Mouse (Mus musculus): ENCODE results near the gene Adam23. TPM values are rescaled to one million over a fixed set of nuclear protein-coding genes. Genes with fewer than 3 reads are reported as not detected.

The Adam23 gene
- polyA plus RNA-seq, 1 experiment from 2014 or later: 2.6 TPM

- H3K4me2 ChIP-seq (replicated peaks; ENCODE audit: low read depth): no peak overlapping the region
- no peaks in the 10 kb centered on the region for H3K36me3 ChIP-seq (ENCODE audit: control insufficient read depth, insufficient read depth, low read length)
- H3K4me3 ChIP-seq (ENCODE audit: low read depth, low read length): no peak overlapping the region
- no peaks in the 10 kb centered on the region for H3K4me1 ChIP-seq (replicated peaks; ENCODE audit: control insufficient read depth, insufficient read depth)
- 84% methylated on average over 5 of the region's 5 CpGs for WGBS
- H3K27me3 ChIP-seq (ENCODE audit: control insufficient read depth, insufficient read depth, low read length): no peaks in the 10 kb centered on the region
- no peaks in the 10 kb centered on the region for H3K9me3 ChIP-seq (ENCODE audit: control insufficient read depth, low read length)
- no peak overlapping the region for H3K27ac ChIP-seq (replicated peaks)
- TF ChIP-seq EP300 (optimal IDR thresholded peaks at IDR 0.05): no peak
- no peak for TF ChIP-seq CTCF (IDR thresholded peaks at IDR 0.05; ENCODE audit: low read depth)
- ATAC-seq (ENCODE audit: low FRiP score, low TSS enrichment) (no peak), DNase-seq (ENCODE audit: low spot score) (no peak)
- H3K9ac ChIP-seq (ENCODE audit: low read length): no peak overlapping the region
These were observed 33.3 kb downstream of the Adam23 start for GRCm38 (mm10) chr1:63478946-63479345.

GRCm38 (mm10) chr1:63484646-63485045, 39.0 kb downstream of the Adam23 start:
- no peak overlapping the region for H3K4me3 ChIP-seq (ENCODE audit: low read depth, low read length)
- no peak overlapping the region for H3K9ac ChIP-seq (ENCODE audit: low read length)
- H3K27ac ChIP-seq (replicated peaks): no peak overlapping the region
- H3K4me2 ChIP-seq (replicated peaks; ENCODE audit: low read depth): no peak overlapping the region
- WGBS: 91% methylated on average over 6 of the region's 6 CpGs
- DNase-seq (ENCODE audit: low spot score) (no peak), ATAC-seq (ENCODE audit: low FRiP score, low TSS enrichment) (no peak)
- no peaks in the 10 kb centered on the region for H3K36me3 ChIP-seq (ENCODE audit: control insufficient read depth, insufficient read depth, low read length)
- no peaks in the 10 kb centered on the region for H3K4me1 ChIP-seq (replicated peaks; ENCODE audit: control insufficient read depth, insufficient read depth)
- H3K9me3 ChIP-seq (ENCODE audit: control insufficient read depth, low read length): no peaks in the 10 kb centered on the region
- TF ChIP-seq CTCF (IDR thresholded peaks at IDR 0.05; ENCODE audit: low read depth) (no peak), EP300 (optimal IDR thresholded peaks at IDR 0.05) (no peak)
- H3K27me3 ChIP-seq (ENCODE audit: control insufficient read depth, insufficient read depth, low read length): no peaks in the 10 kb centered on the region

- DNase-seq (ENCODE audit: low spot score) (no peak), ATAC-seq (ENCODE audit: low FRiP score, low TSS enrichment) (no peak)
- H3K4me3 ChIP-seq (ENCODE audit: low read depth, low read length): no peak overlapping the region
- no peak overlapping the region for H3K4me2 ChIP-seq (replicated peaks; ENCODE audit: low read depth)
- H3K36me3 ChIP-seq (ENCODE audit: control insufficient read depth, insufficient read depth, low read length): no peaks in the 10 kb centered on the region
- H3K9me3 ChIP-seq (ENCODE audit: control insufficient read depth, low read length): no peaks in the 10 kb centered on the region
- no peaks in the 10 kb centered on the region for H3K4me1 ChIP-seq (replicated peaks; ENCODE audit: control insufficient read depth, insufficient read depth)
- H3K27me3 ChIP-seq (ENCODE audit: control insufficient read depth, insufficient read depth, low read length): no peaks in the 10 kb centered on the region
- H3K9ac ChIP-seq (ENCODE audit: low read length): no peak overlapping the region
- no peak for TF ChIP-seq CTCF (IDR thresholded peaks at IDR 0.05; ENCODE audit: low read depth)
- no peak for TF ChIP-seq EP300 (optimal IDR thresholded peaks at IDR 0.05)
- no peak overlapping the region for H3K27ac ChIP-seq (replicated peaks)
- WGBS: 71% methylated on average over 2 of the region's 2 CpGs
These were observed 41.0 kb downstream of the Adam23 start for GRCm38 (mm10) chr1:63486646-63487045.

- Histone ChIP-seq H3K4me1 (replicated peaks; ENCODE audit: control insufficient read depth, insufficient read depth) (no peaks in the 10 kb centered on the region), H3K27me3 (ENCODE audit: control insufficient read depth, insufficient read depth, low read length) (no peaks in the 10 kb centered on the region), H3K4me2 (replicated peaks; ENCODE audit: low read depth) (no peak overlapping the region), H3K9ac (ENCODE audit: low read length) (no peak overlapping the region), H3K9me3 (ENCODE audit: control insufficient read depth, low read length) (no peaks in the 10 kb centered on the region), H3K4me3 (ENCODE audit: low read depth, low read length) (no peak overlapping the region), H3K27ac (replicated peaks) (no peak overlapping the region), H3K36me3 (ENCODE audit: control insufficient read depth, insufficient read depth, low read length) (no peaks in the 10 kb centered on the region)
- ATAC-seq (ENCODE audit: low FRiP score, low TSS enrichment): no peak
- DNase-seq (ENCODE audit: low spot score): no peak
- WGBS: 48% methylated on average over 1 of the region's 1 CpGs
- TF ChIP-seq EP300 (optimal IDR thresholded peaks at IDR 0.05) (no peak), CTCF (IDR thresholded peaks at IDR 0.05; ENCODE audit: low read depth) (no peak)
These were observed 45.3 kb downstream of the Adam23 start for GRCm38 (mm10) chr1:63491001-63491400.

GRCm38 (mm10) chr1:63493325-63493724, 47.6 kb downstream of the Adam23 start:
- H3K27ac ChIP-seq (replicated peaks): no peak overlapping the region
- no peak for DNase-seq (ENCODE audit: low spot score)
- H3K9ac ChIP-seq (ENCODE audit: low read length): no peak overlapping the region
- H3K4me2 ChIP-seq (replicated peaks; ENCODE audit: low read depth): no peak overlapping the region
- no peaks in the 10 kb centered on the region for H3K9me3 ChIP-seq (ENCODE audit: control insufficient read depth, low read length)
- no peak overlapping the region for H3K4me3 ChIP-seq (ENCODE audit: low read depth, low read length)
- no peak for ATAC-seq (ENCODE audit: low FRiP score, low TSS enrichment)
- TF ChIP-seq CTCF (IDR thresholded peaks at IDR 0.05; ENCODE audit: low read depth) (no peak), EP300 (optimal IDR thresholded peaks at IDR 0.05) (no peak)
- 37% methylated on average over 5 of the region's 5 CpGs for WGBS
- H3K36me3 ChIP-seq (ENCODE audit: control insufficient read depth, insufficient read depth, low read length): no peaks in the 10 kb centered on the region
- no peaks in the 10 kb centered on the region for H3K4me1 ChIP-seq (replicated peaks; ENCODE audit: control insufficient read depth, insufficient read depth)
- H3K27me3 ChIP-seq (ENCODE audit: control insufficient read depth, insufficient read depth, low read length): no peaks in the 10 kb centered on the region

GRCm38 (mm10) chr1:63507386-63507785, 61.7 kb downstream of the Adam23 start:
- H3K4me1 ChIP-seq (replicated peaks; ENCODE audit: control insufficient read depth, insufficient read depth): no peaks in the 10 kb centered on the region
- no peak overlapping the region for H3K27ac ChIP-seq (replicated peaks)
- no peak overlapping the region for H3K9ac ChIP-seq (ENCODE audit: low read length)
- ATAC-seq (ENCODE audit: low FRiP score, low TSS enrichment) (no peak), DNase-seq (ENCODE audit: low spot score) (no peak)
- TF ChIP-seq CTCF (IDR thresholded peaks at IDR 0.05; ENCODE audit: low read depth): no peak
- H3K4me2 ChIP-seq (replicated peaks; ENCODE audit: low read depth): no peak overlapping the region
- 53% methylated on average over 4 of the region's 4 CpGs for WGBS
- H3K36me3 ChIP-seq (ENCODE audit: control insufficient read depth, insufficient read depth, low read length): no peaks in the 10 kb centered on the region
- no peak overlapping the region for H3K4me3 ChIP-seq (ENCODE audit: low read depth, low read length)
- H3K27me3 ChIP-seq (ENCODE audit: control insufficient read depth, insufficient read depth, low read length): no peaks in the 10 kb centered on the region
- H3K9me3 ChIP-seq (ENCODE audit: control insufficient read depth, low read length): no peaks in the 10 kb centered on the region
